Mouse (Mus musculus) neural tube, embryonic 11.5 days (tissue): ENCODE results near the gene Dnttip1. TPM values are rescaled to one million over a fixed set of nuclear protein-coding genes. Genes with fewer than 3 reads are reported as not detected.
A peak's percentile ranks its signal among the peaks of the same experiment; 100 is the strongest.
"Not testable (repeated sequence)": the region's sequence is repeated elsewhere in the genome, so short reads cannot be mapped to it uniquely, and the experiment has no call there.

Experiments
- ATAC-seq: fragments of 200-750 bp; cut with Nextera tagmentation; 2 replicates; pipeline ENCODE4 v1.8.0; 2017; ENCODE audit warnings: moderate number of reproducible peaks, mild to moderate bottlenecking, moderate TSS enrichment, moderate library complexity; ENCODE audit not compliant: insufficient read depth, low FRiP score, low TSS enrichment
- DNase-seq: peaks from one replicate; pipeline ENCODE4 v3.0.0-alpha.2; 2015; ENCODE audit warnings: low spot score
- H3K27ac ChIP-seq: fragments of 300-500 bp; sonication (generic); 2 replicates; pipeline ENCODE4 v1.5.1; 2014; ENCODE audit warnings: low read depth, mild to moderate bottlenecking, low read length
- H3K27me3 ChIP-seq: fragments of 300-500 bp; sonication (generic); 2 replicates; pipeline ENCODE4 v1.6.1; 2014; ENCODE audit warnings: mild to moderate bottlenecking, low read length, mixed read lengths; ENCODE audit not compliant: control insufficient read depth, insufficient read depth
- H3K36me3 ChIP-seq: fragments of 300-500 bp; sonication (generic); 2 replicates; pipeline ENCODE4 v1.6.1; 2014; ENCODE audit warnings: mild to moderate bottlenecking, low read length, moderate library complexity, mixed read lengths; ENCODE audit not compliant: control insufficient read depth, insufficient read depth
- H3K4me1 ChIP-seq: fragments of 300-500 bp; sonication (generic); 2 replicates; pipeline ENCODE4 v1.6.1; 2014; ENCODE audit warnings: low read length, mixed read lengths; ENCODE audit not compliant: control insufficient read depth, insufficient read depth
- H3K4me2 ChIP-seq: fragments of 300-500 bp; sonication (generic); 2 replicates; pipeline ENCODE4 v1.6.1; 2014; ENCODE audit warnings: low read depth, mild to moderate bottlenecking, moderate library complexity
- H3K4me3 ChIP-seq: fragments of 300-500 bp; sonication (generic); 2 replicates; pipeline ENCODE4 v1.5.1; 2014; ENCODE audit warnings: low read depth, low read length
- H3K9ac ChIP-seq: fragments of 300-500 bp; sonication (generic); 2 replicates; pipeline ENCODE4 v1.6.1; 2014; ENCODE audit warnings: mild to moderate bottlenecking, low read length
- H3K9me3 ChIP-seq: fragments of 300-500 bp; sonication (generic); 2 replicates; pipeline ENCODE4 v1.6.1; 2016; ENCODE audit warnings: low read length; ENCODE audit not compliant: control insufficient read depth
- WGBS: fragments of 180-500 bp; shearing (Covaris S2); extraction: QIAGEN DNeasy Blood & Tissue Kit; methylation state at CpG from one replicate; pipeline ENCODE4 v1.1.7; 2014; 5-methylcytosine and 5-hydroxymethylcytosine counted together
- polyA plus RNA-seq: library from polyadenylated mRNA; unstranded; fragments of >200 nt; fragmentation: Nextera tagmentation; extraction: Ambion mirVana; gene quantifications from 2 replicates; pipeline ENCODE4 v1.2.1, GENCODE M21; 2014

Dnttip1 gene
- polyA plus RNA-seq: 67.9 and 77.0 TPM in 2 replicates

DNA sequence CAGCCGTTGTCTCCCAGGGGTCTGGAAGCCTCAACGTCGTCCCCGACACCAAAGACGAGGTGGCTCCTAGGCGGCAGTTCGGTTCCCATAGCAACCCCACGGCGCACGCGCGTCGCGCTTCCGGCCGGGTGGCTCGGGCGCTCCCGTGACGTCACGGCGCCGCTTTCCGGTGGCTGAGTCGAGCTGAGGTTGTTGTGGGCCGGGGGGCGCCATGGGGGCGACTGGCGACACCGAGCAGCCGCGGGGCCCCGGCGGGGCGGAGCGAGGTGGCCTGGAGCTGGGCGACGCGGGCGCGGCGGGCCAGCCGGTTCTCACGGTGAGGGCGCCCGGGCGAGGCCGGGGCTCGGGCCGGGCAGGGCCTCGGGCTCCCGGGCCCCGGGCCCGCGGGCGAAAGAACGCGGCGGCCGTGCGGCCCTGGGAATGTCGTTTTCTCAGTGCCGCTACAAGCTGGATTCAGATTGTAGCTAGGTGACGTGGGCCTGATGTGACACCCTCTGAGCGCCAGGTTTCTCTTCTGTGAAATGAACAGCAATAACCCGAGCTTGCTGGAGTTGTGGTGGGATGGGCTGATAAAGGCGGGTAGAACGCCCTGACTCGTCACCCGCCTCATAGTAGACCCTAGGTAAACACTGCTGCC lies at the start of gene Dnttip1, which contains the start of gene Wfdc3:
TSS of gene Dnttip1 (plus strand) at position 141 of the 637 bp plus-strand sequence.
TSS of gene Wfdc3 (minus strand) at position 89 of the 637 bp plus-strand sequence.
- Histone ChIP-seq H3K9me3 (no peaks in the 10 kb centered on the region), H3K27me3 (no peaks in the 10 kb centered on the region), H3K4me1 (peaks cover 10% of the 10 kb centered on the region), H3K36me3 (no peaks in the 10 kb centered on the region), H3K4me3 (peak within 1 kb of the TSS; percentile 74), H3K27ac (no peak within 1 kb of the TSS), H3K9ac (peak within 1 kb of the TSS; percentile 82), H3K4me2 (peak within 1 kb of the TSS; percentile 53)
- peak; percentile 91 for ATAC-seq
- DNase-seq: peak; percentile 94
- WGBS: under 1% methylated on average over 61 of the region's 70 CpGs

DNA sequence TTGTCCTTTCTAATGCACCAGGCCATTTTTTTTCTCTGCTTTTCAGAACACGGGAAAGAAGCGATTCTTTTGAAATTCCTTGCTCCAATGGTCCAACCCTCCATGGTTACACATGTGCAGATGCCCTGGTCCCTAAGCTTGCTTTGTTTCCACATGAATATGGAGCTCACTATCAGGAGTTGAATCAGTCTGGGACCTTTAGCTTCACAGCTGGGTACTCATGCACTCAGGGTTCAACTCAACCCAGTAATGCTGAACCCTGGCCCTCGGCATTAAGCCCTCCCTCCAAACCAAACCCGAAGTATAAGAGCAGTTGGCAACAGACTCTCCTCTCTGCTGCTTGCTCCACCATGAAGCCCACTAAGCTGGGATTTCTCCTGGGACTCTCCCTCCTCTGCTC lies 47.6 kb upstream of the Dnttip1 start, which contains the start of gene Spint4:
TSS of gene Spint4 (plus strand) at position 301 of the 400 bp plus-strand sequence.
- Histone ChIP-seq H3K9ac (no peak within 1 kb of the TSS), H3K4me1 (no peaks in the 10 kb centered on the region), H3K36me3 (no peaks in the 10 kb centered on the region), H3K27me3 (no peaks in the 10 kb centered on the region), H3K27ac (no peak within 1 kb of the TSS), H3K9me3 (no peaks in the 10 kb centered on the region), H3K4me3 (no peak within 1 kb of the TSS), H3K4me2 (no peak within 1 kb of the TSS)
- WGBS: 87% methylated on average over 4 of the region's 4 CpGs
- ATAC-seq (no peak), DNase-seq (no peak)

DNA sequence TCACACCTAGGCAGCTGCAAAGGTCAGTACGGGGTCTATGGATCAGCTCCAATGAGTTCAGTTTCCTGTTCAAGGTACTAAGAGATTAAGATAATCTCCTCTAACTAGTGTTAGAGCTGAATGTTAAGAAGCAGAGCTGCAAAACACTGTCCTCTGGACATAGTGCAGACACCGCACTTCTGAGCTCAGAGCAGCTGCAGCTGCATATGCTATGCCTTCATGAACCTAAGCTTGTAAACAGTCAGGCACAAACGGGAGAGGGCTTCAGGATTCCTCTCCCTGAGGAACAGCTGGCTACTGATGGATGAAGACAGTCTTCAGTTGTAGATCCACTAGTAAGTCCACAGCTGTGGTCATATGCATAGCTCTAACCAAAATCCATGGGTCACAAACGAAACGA lies 44.8 kb upstream of the Dnttip1 start:
- H3K9me3 ChIP-seq: no peaks in the 10 kb centered on the region
- no peaks in the 10 kb centered on the region for H3K27me3 ChIP-seq
- DNase-seq (no peak), ATAC-seq (no peak)
- H3K27ac ChIP-seq: no peak overlapping the region
- H3K4me2 ChIP-seq: no peak overlapping the region
- H3K36me3 ChIP-seq: no peaks in the 10 kb centered on the region
- no peak overlapping the region for H3K9ac ChIP-seq
- H3K4me1 ChIP-seq: no peaks in the 10 kb centered on the region
- no peak overlapping the region for H3K4me3 ChIP-seq
- WGBS: 82% methylated on average over 5 of the region's 5 CpGs

DNA sequence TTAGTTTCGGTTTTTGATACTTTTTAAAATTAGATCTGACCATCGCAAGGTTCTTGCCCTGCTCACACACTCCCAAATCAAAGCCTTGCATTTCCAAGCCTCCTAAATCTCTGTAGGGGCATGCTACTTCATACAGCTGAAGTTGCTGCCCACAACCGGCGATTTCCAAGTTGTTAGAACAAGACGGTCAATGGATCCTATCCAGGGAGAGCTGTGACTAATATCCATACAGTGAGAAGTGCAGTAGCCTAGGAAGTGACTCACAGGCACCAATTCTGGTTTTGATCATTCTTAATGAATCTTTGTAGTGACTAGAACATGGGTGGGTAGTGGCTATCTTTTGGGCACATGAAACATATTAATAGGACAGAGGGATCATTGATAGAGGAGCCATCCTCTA lies 44.0 kb upstream of the Dnttip1 start:
- no peaks in the 10 kb centered on the region for H3K27me3 ChIP-seq
- H3K36me3 ChIP-seq: no peaks in the 10 kb centered on the region
- H3K4me2 ChIP-seq: no peak overlapping the region
- no peaks in the 10 kb centered on the region for H3K9me3 ChIP-seq
- H3K9ac ChIP-seq: no peak overlapping the region
- H3K4me1 ChIP-seq: no peaks in the 10 kb centered on the region
- WGBS: 90% methylated on average over 5 of the region's 5 CpGs
- DNase-seq (no peak), ATAC-seq (no peak)
- H3K4me3 ChIP-seq: no peak overlapping the region
- no peak overlapping the region for H3K27ac ChIP-seq

DNA sequence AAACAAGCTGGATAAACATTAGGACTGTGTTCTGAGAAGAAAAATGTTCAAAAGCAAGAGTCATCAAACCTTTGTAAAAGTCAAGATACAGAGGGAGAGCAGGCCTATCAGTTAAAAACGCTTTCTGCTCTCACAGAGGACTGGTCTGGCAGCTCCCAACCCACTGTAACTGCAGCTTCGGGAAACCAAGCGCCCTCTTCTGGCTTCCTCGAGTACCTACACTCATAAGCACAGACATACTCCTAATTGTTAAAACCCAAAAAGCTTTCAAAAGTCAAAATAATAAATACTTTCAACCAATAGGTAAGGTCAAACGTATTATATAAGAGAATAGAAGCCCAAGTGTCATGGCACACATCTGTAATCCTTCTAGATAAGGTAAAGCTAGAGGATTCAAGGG lies 41.5 kb upstream of the Dnttip1 start:
- WGBS: 81% methylated on average over 5 of the region's 5 CpGs
- H3K27me3 ChIP-seq: no peaks in the 10 kb centered on the region

DNA sequence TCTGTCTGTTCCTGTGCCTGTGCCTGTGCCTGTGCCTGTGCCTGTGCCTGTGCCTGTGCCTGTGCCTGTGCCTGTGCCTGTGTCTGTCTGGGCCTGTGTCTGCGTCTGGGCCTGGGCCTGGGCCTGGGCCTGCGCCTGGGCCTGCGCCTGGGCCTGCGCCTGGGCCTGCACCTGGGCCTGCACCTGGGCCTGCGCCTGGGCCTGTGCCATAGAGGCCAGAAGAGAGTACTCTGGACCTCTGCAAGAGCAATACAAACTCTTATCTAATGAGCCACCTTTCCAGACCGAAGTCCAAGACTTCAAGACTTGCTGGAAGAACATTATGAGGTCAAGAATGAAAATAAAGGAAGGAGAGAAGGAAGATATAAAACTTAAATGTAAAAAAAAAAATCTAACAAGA lies 40.5 kb upstream of the Dnttip1 start:
- H3K9me3 ChIP-seq: no peaks in the 10 kb centered on the region
- H3K4me2 ChIP-seq: no peak overlapping the region
- H3K9ac ChIP-seq: no peak overlapping the region
- no peaks in the 10 kb centered on the region for H3K4me1 ChIP-seq
- WGBS: 90% methylated on average over 6 of the region's 6 CpGs
- no peak overlapping the region for H3K4me3 ChIP-seq
- no peak for ATAC-seq
- H3K27ac ChIP-seq: no peak overlapping the region
- no peak for DNase-seq
- H3K36me3 ChIP-seq: no peaks in the 10 kb centered on the region
- no peaks in the 10 kb centered on the region for H3K27me3 ChIP-seq

More for the DNA sequence above, 41.5 kb upstream of the Dnttip1 start:
- no peaks in the 10 kb centered on the region for H3K9me3 ChIP-seq
- no peaks in the 10 kb centered on the region for H3K4me1 ChIP-seq
- H3K9ac ChIP-seq: no peak overlapping the region
- H3K36me3 ChIP-seq: no peaks in the 10 kb centered on the region
- DNase-seq (no peak), ATAC-seq (no peak)
- no peak overlapping the region for H3K4me2 ChIP-seq
- no peak overlapping the region for H3K27ac ChIP-seq
- no peak overlapping the region for H3K4me3 ChIP-seq

DNA sequence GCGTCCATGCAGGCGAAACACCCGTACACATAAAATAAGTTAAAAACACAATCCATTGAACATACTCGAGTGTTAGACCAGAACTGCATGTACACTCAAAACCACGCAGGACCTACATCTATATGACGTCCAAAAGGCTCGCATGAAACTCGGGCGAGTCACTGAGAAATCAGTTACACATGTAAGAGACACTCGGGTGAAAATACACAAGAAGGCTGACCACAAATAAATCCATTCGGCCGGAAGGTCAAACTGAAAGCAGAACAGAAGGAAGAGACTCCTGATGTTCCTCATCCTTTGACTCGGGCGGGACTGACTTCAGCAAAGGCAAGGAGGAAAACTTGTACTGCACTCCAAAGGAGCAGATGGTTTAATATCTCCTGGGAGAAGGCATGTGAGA lies 39.8 kb upstream of the Dnttip1 start:
- Histone ChIP-seq H3K27ac (no peak overlapping the region), H3K36me3 (no peaks in the 10 kb centered on the region), H3K4me1 (no peaks in the 10 kb centered on the region), H3K9me3 (no peaks in the 10 kb centered on the region), H3K27me3 (no peaks in the 10 kb centered on the region), H3K4me3 (no peak overlapping the region), H3K4me2 (no peak overlapping the region), H3K9ac (no peak overlapping the region)
- WGBS: 92% methylated on average over 14 of the region's 14 CpGs
- DNase-seq: no peak
- no peak for ATAC-seq

DNA sequence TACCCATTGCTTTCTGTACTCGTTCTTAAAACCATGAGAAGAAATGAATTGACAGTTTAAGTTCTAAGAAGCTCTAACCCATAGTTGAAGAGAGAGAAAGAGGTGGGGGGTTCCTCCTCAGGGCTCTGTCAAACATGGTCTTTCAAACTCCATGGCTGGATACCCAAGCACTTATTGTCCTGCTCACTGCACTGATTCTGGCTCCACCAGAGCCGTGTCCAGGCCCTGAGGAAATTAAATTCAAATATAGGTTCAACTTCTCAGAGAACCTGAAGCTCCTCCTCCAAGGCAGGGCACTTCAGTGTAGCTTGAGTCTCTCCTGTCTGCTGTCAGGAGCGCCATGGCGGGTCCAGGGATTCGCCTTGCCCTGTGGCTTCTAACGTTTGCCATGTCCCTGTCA lies 30.8 kb upstream of the Dnttip1 start, which contains the start of gene Spint5:
TSS of gene Spint5 (plus strand) at position 301 of the 400 bp plus-strand sequence.
- H3K27me3 ChIP-seq: no peaks in the 10 kb centered on the region
- no peak within 1 kb of the TSS for H3K4me3 ChIP-seq
- H3K9me3 ChIP-seq: no peaks in the 10 kb centered on the region
- DNase-seq (no peak), ATAC-seq (no peak)
- no peak within 1 kb of the TSS for H3K4me2 ChIP-seq
- 83% methylated on average over 6 of the region's 6 CpGs for WGBS
- no peaks in the 10 kb centered on the region for H3K4me1 ChIP-seq
- no peaks in the 10 kb centered on the region for H3K36me3 ChIP-seq
- H3K9ac ChIP-seq: no peak within 1 kb of the TSS
- H3K27ac ChIP-seq: no peak within 1 kb of the TSS

DNA sequence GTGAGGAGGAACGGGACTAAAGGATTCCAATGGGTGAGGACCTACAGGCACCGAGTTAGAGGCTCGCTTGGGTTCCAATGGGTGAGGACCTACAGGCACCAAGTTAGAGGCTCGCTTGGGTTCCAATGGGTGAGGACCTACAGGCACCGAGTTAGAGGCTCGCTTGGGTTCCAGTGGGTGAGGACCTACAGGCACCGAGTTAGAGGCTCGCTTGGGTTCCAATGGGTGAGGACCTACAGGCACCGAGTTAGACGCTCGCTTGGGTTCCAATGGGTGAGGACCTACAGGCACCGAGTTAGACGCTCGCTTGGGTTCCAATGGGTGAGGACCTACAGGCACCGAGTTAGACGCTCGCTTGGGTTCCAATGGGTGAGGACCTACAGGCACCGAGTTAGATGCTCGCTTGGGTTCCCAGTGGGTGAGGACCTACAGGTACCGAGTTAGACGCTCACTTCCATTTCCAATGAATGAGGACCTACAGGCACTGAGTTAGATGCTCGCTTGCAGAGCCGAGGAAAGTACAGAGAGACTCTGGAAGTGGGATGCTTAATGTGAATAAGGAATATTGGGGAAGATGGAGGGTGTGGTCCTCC lies 29.5 kb upstream of the Dnttip1 start:
- not testable (repeated sequence) for H3K4me3 ChIP-seq, DNase-seq, ATAC-seq, H3K27ac ChIP-seq, H3K9ac ChIP-seq, H3K4me2 ChIP-seq, H3K9me3 ChIP-seq, H3K27me3 ChIP-seq, H3K4me1 ChIP-seq, H3K36me3 ChIP-seq
- WGBS: 91% methylated on average over 20 of the region's 23 CpGs
